Mouse (Mus musculus): ENCODE measurements around the gene Rgl1.

The Rgl1 gene

DNA sequence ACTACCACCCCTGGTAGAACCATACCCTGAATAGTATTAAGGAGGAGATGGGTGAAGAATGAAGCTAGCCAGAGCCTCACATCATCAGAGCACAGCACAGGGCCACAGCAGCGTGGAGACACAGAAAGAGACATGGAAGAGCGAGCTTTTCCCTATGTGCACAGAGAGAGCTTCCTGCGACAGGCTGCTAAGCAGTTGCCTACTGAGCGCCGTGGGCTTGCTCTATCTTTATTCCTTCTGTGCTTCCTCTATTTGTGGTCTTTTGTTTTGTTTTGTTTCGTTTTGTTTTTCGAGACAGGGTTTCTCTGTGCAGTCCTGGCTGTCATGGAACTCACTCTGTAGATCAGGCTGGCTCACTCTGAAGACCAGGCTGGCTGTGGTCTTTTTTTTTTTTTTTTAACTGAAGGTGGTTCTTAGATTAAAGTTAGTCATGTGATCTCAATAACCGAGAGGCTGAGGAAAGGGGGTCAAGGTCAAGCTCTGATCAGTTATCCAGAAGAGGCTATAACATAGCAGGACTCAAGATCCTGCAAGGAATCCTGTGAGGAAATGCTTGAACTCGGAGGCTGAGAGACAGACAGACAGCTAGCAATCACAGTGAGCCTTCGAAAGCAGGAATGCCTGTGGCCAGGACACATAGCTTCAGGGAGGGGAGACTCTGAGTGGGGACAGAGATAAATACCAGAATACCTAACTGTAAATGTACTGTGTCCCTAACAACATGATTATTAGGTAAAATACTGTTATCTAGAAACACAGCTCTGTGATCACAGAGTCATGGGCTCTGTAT, 150.0 kb downstream of the Rgl1 start:
- no peak for DNase-seq (ENCODE audit: low spot score)

DNA sequence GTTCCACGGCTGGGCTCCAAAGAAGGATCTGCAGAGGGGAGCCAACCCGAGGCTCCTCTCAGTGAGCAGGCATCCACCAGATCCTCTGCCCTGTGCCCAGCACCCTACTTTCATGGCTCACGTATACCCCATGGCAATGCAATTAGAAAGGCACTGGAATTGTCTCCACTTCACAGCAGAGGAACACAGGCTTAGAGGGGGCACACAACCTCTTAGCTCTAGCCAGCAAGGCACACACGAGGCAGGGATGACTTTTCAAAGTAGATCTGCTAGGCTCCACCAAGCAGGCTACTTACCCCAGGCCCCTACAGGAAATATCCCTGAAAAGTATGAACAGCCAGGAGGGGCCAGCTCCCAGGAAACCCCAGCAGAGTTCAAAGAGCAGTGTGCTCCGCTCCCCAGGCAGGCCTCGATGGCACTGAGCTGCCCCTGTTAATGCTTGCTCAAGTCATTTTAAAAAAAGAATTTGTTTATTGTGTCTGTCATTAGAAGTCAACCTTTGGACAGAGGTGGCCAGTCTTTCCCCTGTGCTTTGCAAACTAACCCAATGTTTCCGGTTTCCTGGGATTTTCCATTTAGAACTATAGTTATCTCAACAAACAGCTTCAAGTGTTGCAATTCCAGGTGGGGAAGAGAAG, 151.3 kb downstream of the Rgl1 start:
- peak; percentile 31 for DNase-seq (ENCODE audit: low spot score)

DNA sequence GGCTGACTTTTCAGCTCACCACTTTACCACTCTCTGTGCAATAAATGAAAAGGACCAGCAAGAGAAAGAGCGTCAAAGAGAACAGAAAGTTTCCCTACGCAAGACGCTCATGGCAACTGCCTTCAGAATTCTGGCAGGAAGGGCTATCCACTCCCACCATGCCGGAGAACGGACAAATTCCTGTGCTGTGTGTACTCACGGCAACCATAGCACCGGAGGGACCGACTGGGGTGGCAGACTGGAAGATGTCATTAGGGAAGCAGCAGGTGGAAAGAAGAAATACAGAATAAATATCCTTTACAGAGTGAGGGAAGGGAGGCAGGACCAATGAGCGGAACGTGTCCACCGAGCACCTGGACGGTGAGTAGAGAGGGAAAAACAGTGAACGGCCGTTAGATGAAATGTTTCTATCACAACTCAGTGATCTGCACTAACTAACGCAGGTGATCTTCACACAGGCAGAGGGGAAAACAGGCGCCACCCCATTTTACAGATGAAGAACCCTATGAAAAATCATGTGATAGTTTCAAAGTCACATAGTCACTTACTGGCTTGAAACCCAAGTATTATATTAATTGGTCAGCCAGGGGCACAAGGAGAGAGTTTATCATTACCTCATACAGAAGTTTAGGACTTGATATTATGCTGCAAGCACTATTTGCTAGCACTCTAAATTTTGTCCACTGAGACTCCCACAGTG, 152.8 kb downstream of the Rgl1 start:
- DNase-seq (ENCODE audit: low spot score), result no peak

DNA sequence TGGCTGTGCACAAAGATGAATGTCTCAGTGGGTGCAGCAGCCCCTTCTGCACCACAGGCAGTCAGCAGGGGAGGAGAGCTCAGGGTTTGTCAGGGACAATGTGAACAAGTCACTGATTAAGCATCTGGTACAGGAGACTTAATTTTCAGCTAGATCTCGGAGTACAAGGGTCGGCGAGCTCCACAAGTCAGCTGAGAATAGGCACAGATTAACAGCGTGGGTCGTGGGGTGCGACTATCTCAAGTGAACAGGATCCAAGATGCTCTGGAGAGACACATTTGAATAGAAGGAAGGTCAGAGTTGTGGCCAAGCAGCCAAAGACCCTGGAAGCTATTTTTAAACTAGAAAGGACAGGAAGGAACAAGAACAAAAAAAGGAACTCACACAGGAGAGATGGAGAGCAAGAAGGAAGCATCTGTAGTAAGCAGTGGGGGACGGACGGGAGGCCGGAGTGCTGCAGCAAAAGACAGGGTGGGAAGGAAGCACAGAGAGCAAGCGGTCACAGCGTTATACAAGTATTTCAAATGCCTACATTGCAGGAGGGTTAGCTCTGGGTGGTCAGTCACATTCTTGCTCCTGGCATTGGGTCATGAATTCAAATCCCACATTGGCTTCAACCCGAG, 153.5 kb downstream of the Rgl1 start:
- DNase-seq (ENCODE audit: low spot score), result no peak

DNA sequence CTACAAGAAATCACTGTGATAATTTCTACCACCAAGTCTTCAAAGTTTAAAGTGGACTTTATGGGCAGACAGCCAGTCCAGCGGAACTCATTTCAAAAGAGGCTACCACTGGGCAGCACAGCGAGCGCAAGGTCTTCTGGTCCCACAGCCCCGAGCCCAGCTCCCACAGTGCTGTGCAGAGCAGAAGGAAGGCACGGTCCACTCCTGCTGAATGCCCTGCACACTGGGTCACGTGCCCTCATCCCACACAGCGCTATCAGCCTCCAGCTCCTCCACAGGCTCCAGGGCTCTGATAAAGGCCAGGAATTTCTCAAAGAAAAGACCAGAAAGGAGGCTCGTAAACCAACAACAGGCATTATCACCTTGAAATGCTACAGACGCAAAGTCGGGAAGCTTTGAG, 156.6 kb downstream of the Rgl1 start:
- DNase-seq (ENCODE audit: low spot score), result no peak

DNA sequence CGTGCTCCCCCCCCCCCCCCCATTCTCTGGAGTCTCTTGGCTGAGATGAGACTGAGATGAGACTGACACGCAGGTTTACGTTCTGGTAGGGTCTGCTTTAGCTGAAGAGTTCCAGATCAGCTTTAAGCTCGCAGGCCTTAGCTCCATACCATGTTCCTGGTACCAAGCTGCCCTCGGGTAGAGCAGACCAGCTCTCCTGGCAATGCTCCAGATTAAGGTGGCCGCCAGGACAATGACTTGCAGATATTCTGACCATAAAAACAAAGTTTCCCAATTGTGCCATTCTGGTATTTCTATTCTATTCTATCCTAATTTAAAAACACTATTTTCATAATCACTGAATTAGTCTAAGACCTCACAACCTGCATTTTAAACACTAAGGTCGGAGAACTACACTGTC, 157.1 kb downstream of the Rgl1 start:
- DNase-seq (ENCODE audit: low spot score), result no peak

DNA sequence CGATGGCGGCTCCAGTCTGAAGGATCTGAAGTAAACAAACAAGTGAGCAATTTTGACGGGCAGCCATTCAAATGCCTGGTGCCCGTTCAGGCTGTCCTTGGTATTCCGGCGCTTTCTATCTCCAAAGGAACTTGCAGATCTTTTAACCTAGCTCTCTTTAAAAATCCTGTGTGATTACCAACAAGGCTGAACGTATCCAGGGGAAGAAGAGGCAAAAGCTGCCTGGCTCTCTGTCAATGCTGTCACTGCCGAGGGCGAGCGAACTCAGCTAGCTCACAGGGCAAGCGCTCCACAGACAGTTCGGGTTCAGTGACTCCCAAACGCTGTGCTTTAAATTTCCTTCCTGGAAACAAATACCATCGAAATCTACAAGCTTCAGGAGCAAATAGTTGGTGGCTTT, 158.4 kb downstream of the Rgl1 start:
- no peak for DNase-seq (ENCODE audit: low spot score)

DNA sequence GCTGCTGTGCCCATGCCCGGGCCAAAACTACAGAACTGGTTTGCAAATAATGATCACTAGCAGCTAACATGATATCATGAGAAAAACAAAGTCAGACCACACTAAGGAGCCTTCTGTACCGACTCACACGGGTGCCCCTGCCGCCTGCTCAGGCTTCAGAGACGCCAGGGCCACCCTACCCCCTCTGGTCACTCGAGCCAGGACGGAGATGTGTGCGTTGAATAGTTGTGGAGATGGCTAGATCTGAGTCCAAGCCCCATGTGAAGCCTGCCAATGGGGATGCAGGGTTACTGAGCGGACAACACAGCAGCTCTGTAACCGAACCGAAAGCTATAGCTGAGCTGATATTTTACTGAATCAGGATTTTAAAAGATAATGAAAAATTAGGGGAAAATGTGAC, 159.4 kb downstream of the Rgl1 start:
- DNase-seq (ENCODE audit: low spot score), result no peak

DNA sequence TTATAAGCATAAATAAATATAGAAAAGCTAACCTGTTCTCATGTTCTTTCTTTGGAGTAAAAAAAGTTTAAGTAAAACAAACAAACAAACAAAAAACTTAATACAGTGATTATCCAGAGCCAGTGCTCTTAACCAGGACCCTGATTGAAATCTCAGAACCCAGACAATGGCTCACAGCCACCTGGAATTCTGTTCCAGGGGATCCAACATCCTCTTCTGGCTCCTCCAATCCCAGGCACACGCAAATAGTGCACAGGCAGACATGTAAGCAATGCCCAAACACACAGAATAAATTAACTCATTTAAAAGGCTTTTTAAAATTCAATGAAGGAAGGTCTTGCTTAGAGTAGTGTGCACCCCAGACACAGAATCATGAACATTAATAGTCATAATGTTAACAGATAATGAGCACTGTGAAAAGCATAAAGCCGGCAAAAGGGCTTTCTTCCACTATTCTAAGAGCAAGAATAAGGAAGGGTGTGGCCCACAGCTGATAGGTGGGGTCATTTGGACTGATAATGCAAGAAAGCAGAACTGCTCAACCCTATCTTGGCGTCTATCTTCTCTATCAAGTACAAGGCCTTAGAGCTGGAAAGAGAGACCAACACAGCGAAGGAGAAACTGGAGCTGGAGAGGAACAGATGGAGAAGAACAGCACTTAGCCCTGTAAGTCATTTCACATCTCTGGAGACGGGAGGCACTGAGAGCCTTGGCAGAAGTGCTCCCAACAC, 160.1 kb downstream of the Rgl1 start:
- no peak for DNase-seq (ENCODE audit: low spot score)

DNA sequence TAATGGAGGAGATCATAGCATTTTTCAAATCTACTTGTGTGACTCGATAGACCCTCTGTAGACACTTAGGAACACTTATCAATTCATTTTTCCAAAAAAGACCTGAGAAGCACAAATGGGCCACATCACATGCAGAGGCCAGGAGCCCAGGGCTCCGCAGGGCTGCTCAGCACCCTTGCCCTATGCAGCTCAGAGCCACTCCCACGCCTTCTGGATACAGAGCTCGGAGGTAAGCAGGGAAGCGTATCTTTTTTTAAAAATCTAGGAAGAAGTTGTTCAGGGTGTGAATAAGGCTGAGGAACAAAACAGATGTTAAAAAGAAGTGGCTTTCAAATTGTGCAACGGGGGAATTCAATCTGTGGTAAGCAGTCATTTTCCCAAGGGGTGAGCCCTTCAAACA, 162.0 kb downstream of the Rgl1 start:
- DNase-seq (ENCODE audit: low spot score), result no peak

DNA sequence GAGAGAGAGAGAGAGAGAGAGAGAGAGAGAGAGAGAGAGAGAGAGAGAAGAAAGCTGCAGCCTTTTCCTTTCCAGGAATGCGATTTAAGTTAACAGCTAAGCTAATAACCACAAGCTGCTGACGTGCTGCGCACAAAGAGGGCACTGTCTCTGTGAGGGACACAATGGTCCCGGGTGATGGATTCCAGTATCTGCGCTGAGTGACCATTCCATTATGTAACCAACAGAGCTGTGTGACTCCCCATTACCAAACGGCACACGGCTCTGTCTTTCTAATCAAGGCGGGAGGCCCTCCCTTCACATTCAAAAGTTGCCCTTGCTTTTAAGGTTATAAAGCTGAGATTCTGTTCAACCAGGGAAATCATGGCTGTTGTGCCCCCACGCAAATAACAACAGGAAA, 162.5 kb downstream of the Rgl1 start:
- DNase-seq (ENCODE audit: low spot score), result no peak

DNA sequence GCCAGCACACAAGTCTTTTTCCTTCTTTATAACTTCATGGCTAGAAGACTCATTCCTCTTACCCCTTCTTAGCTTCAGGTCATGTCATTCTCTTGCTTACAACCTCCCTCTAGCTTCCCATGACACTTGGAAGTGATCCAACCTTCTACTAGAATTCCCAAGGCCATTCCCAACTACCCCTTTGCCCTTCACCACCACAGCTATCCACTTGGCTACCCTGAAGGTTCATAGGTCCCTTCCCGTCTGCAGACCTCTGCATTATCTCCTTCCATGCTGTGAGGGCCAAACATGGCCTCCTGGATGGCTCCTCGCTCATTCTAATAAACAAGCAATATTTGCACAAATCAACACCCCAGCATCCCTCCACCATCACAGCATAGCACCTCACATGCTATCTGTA, 165.7 kb downstream of the Rgl1 start:
- DNase-seq (ENCODE audit: low spot score), result no peak

DNA sequence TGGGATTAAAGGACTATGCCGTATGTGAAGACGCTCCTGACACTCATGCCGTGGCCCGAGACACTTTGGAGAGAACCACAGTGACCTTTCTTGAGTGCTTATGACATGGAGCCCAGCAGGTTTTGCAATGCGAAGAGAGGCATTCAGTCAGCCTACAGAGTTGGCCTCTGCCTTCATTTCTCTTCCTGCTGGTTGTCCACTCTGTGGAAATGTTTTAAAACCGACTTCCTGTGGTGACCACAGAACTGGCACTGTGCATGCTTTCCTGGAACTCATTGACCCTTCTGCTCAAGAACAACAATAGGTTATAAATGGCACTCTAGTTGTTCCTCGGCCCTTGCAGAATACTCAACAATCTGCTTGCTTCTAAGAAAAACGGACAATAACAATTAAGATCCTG, 166.8 kb downstream of the Rgl1 start:
- DNase-seq (ENCODE audit: low spot score), result peak; percentile 93

DNA sequence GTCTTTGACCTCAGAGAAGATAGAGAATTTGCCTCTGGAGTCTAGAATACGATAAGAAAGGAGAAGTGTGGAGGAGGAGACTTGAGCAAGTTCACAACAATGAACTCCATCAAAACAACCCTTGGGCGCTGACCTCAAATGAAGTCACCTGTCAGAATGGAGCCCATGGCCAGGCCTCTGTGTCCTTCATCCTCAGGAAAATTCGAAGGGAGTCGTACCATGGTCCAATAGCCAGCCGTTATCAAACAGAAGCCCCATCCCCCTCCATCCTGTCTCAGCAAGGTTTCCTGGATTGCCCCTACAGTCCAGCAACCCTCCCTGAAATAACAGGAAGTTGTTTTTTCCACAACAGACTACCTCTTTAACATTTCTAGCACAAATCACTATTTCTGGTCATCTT, 171.5 kb downstream of the Rgl1 start:
- no peak for DNase-seq (ENCODE audit: low spot score)

DNA sequence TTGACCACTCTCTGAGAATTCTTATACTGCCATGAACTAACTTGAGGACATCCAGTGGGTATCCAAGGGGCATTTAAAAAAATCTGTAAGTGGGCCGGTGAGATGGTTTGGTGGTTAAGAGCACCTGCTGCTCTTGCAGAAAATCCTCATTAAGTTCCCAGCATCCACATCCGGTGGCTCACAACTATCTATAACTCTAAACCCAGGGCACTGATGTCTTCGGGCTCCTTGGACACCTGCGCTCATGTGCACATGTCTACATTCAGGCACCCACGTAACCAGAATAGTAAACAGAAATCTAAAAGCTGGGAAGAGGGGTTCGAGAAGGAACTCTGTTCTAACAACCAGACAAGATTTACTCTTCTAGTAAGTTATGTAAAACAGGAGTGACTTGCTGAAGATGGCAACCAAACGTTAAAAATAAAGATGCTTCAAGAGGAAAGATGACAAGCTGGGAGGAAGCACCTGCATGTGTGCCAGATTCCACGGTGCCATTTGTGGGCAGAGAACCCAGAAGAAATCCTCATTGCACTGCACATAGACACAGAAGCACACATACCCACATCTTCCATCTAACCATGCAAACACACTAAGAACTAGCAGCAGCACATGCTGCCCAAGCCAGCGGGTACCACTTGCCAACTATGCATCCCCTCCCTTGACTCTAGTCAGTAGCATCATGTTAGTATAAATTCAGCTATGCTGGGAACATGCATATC, 172.2 kb downstream of the Rgl1 start:
- DNase-seq (ENCODE audit: low spot score), result no peak

DNA sequence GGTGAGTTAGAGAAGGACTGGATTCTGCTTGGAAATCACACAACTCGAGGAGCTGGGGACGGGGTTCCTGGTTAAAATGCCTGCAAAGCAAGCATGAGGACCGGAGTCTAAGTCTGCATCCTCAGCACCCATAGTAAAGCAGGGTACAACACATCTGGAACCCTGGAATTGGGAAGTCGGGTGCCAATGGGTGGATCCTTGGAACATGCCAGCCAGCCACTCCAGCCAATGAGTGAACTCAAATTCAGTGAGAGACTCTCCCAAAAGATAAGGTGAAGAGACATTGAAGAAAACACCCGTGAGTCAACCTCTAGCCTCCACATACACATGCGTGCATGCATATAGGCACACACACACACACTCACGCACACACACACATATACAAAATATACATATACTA, 172.8 kb downstream of the Rgl1 start:
- no peak for DNase-seq (ENCODE audit: low spot score)

DNA sequence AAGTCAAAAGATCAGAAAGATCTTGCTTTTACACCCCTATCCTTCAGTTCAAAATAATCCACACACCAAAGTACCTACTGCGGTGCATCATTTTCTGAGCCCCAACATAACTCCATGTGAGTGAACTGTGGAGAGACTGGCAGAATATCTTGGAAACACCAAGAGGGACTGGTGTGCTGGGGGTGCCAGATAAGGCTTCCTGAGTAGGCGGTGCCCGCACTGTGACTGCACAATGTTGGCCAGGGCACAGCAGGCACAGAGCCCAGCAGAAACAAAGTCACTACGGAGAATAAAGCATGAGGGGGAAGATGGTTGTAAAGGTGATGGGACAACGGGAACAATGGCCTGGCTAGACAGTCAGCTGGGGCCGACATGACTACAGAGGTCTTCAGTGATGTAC, 173.5 kb downstream of the Rgl1 start:
- peak; percentile 39 for DNase-seq (ENCODE audit: low spot score)

DNA sequence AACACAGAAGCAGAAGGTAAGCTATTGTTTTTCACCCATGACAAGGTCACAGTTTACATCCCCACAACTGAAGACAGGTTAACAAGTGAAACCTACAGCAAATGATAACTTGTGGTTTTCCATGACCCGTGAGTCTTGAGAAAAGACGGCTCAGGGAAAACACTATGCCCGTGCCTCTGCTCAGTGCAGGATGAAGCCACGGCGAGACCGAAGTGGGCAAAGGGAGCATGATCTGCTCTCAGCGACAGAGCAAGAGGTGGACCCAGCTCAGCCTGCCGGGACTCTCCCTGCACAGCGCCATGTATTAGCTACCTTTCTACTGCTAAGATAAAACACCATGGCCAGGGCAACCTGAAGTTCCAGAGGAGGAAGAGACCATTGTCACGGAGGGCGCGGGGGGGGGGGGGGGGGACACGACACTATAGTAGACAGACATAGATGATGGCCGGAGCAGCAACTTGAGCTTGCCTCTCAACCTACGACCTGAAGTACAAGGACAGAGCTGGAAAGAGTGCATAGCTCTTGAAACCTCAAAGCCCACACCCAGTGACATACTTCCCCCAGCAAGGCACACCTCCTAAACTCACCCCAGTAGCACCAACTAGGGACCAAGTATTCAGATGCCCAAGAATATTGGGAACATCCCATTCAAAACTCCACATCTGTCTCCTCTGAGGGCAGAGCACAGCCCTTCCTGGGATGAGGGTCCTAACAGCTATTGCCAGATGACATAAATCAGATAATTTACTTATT, 174.2 kb downstream of the Rgl1 start:
- DNase-seq (ENCODE audit: low spot score), result no peak

DNA sequence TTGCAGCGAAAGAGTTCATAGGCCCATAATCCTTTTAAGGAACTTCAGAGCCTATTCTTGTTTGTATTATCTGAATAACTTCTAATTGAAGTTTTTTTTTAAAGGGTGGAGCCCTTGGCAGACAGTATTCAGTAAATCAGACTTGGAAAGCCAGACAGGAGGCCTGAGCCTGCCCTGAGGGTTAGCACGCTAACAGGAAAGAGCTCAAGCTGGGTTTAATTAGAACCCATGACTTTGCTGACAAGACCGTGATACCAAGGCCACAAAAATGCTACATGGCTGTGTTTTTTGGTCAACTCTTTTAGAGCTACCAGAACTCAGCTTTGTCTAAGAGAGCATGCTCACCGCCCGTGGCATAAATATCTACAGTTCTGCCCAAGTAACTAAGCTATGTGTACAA, 175.8 kb downstream of the Rgl1 start:
- no peak for DNase-seq (ENCODE audit: low spot score)

DNA sequence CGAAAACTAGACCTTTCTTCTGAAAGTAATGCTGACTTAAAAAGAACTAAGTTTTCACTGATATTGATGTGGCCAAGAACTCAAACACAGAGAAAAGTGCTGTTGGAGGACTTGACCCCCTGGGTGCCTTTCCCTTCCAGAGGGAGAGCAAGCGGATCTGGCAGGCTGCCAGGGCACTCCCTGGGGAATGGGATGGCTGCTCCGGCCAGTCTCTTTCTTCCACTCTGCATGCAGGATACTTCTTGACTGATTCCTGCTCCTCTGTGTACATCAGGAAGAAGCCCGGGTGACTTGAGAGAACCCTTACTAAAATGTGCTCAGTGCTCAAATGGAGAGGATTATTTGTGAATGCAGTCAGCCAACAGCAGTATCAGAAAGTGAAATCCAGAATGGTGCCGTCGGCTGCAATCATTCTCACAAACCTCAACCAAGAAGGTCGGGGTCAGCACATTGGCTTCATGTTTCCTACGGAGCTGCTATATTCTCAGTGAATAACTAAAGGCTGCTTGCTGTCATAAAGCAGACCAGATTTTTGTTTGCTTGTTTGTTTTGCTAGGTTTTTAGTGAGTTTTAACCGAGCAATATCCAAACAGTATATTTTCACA, 176.7 kb downstream of the Rgl1 start:
- DNase-seq (ENCODE audit: low spot score), result peak; percentile 58

Measured in adipocyte (in vitro differentiated cells).